9 mouse cellular contexts compared by ENCODE assay signal in the genomic region with DNA sequence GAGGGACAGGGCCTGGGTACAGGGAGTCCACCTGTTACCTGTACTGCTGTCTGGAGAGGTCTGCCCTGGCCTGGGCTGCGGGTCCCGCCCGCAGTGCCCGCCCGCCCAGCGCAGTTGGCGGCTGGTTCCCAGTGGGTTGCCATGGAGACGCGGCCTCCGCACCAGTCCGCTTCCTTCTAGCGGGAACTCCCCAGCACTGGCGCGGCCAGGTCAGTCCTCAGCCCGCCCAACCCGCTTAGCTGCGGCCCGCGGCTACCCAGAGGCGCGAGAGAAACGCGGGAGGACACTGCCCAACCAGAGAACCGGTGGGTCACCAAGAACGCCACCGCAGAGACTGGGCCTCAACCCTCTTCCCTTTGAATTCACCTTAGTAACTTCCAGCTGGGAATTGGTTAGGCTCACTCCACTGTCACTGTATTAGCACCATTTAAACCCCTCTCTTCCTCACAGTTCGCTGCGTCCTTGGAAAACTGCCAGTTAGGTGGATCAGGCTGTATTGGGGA. TPM values are rescaled to one million over a fixed set of nuclear protein-coding genes. Genes with fewer than 3 reads are reported as not detected.
A peak's percentile ranks its signal among the peaks of the same experiment; 100 is the strongest.
DNase-seq lines count a peak whose midpoint lies in the region; ATAC-seq and TF ChIP-seq lines count a peak whose summit lies in the region.
"Had no signal": no experiment of that assay in that cellular context is flagged by ENCODE, and none has a peak within 500 bp of the region (broad histone marks: within the 10 kb centered on the region; RNA-seq: fewer than 3 reads in every experiment).

A gene (minus strand): TSS at position 149 of the 503 bp plus-strand sequence.

- TF ChIP-seq EP300 in stomach, postnatal 0 days (optimal IDR thresholded peaks at IDR 0.05): no peak

- H3K4me3 ChIP-seq in ES-E14 (ENCODE audit: insufficient read depth in 1 of 2, low read depth in 1 of 2, low read length in 2 of 2, poor library complexity in 1 of 2, severe bottlenecking in 1 of 2): peak within 1 kb of the TSS; percentile 29 to 42; a peak in 2 of 4 replicates
- peak within 1 kb of the TSS; percentile 18; the same call in 1 of the 2 replicates for H3K4me3 ChIP-seq in intestine, postnatal 0 days (ENCODE audit: low read depth, low read length)
- H3K4me3 ChIP-seq in limb, embryonic 11.5 days (ENCODE audit: low read depth, low read length): peak within 1 kb of the TSS; percentile 16
- peak within 1 kb of the TSS; percentile 39 for H3K4me3 ChIP-seq in midbrain, embryonic 12.5 days
- 0 out of 2 replicates have a peak within 1 kb of the TSS, but pooled peaks have one; percentile 13 for H3K4me3 ChIP-seq in stomach, postnatal 0 days (ENCODE audit: low read depth, low read length)

- DNase-seq in ES-E14 (ENCODE audit: low read depth, low spot score): peak; percentile 24
- DNase-seq in adrenal gland, postnatal 10 days: peak; percentile 62
- peak; percentile 40 for DNase-seq in gastrocnemius, postnatal 14 days
- peak; percentile 67 for DNase-seq in limb, embryonic 11.5 days (ENCODE audit: low spot score)
- peak; percentile 52 for DNase-seq in stomach, postnatal 0 days (ENCODE audit: low spot score)
- no peak for DNase-seq in thymus, postnatal 14 days

- H3K9me3 ChIP-seq in ES-E14 (ENCODE audit: control insufficient read depth, insufficient read depth, low read depth, low read length): no peaks in the 10 kb centered on the region
- H3K9me3 ChIP-seq in intestine, postnatal 0 days (ENCODE audit: control insufficient read depth): no peaks in the 10 kb centered on the region
- H3K9me3 ChIP-seq in limb, embryonic 11.5 days (ENCODE audit: control insufficient read depth, low read length): no peaks in the 10 kb centered on the region
- no peaks in the 10 kb centered on the region for H3K9me3 ChIP-seq in midbrain, embryonic 12.5 days
- H3K9me3 ChIP-seq in stomach, postnatal 0 days (ENCODE audit: control insufficient read depth, low read length): no peaks in the 10 kb centered on the region

- H3K27ac ChIP-seq in ES-E14 (ENCODE audit: insufficient read depth, low read depth, low read length, poor library complexity, severe bottlenecking): no peak within 1 kb of the TSS
- H3K27ac ChIP-seq in intestine, postnatal 0 days (ENCODE audit: low read depth, low read length): no peak within 1 kb of the TSS
- no peak within 1 kb of the TSS for H3K27ac ChIP-seq in limb, embryonic 11.5 days (replicated peaks; ENCODE audit: low read depth, low read length)
- H3K27ac ChIP-seq in midbrain, embryonic 12.5 days (replicated peaks): no peak within 1 kb of the TSS
- H3K27ac ChIP-seq in stomach, postnatal 0 days (replicated peaks): no peak within 1 kb of the TSS

- no peak; the same call in 1 of the 2 replicates for ATAC-seq in intestine, postnatal 0 days
- peak; percentile 76 for ATAC-seq in limb, embryonic 11.5 days (ENCODE audit: insufficient number of reproducible peaks, low FRiP score, low TSS enrichment, low read depth)
- peak; percentile 93 for ATAC-seq in midbrain, embryonic 12.5 days (ENCODE audit: low FRiP score, low read depth)
- ATAC-seq in stomach, postnatal 0 days (ENCODE audit: low FRiP score, low TSS enrichment): peak; percentile 60; the same call in 1 of the 2 replicates

- no peaks in the 10 kb centered on the region for H3K27me3 ChIP-seq in intestine, postnatal 0 days (replicated peaks; ENCODE audit: control insufficient read depth, insufficient read depth, low read length)
- no peaks in the 10 kb centered on the region for H3K27me3 ChIP-seq in limb, embryonic 11.5 days (ENCODE audit: control insufficient read depth, insufficient read depth, low read length)
- peaks cover 13% of the 10 kb centered on the region for H3K27me3 ChIP-seq in midbrain, embryonic 12.5 days
- H3K27me3 ChIP-seq in stomach, postnatal 0 days (ENCODE audit: control insufficient read depth, insufficient read depth, low read length): no peaks in the 10 kb centered on the region

- intact Hi-C loops in gastrocnemius, postnatal 14 days (cut with DNase I; ENCODE audit: low total_unique reads): no loop called here

- in situ Hi-C loops in ES-E14 (cut with MboI; ENCODE audit: low sequenced_read_pairs in 2 of 2, unreplicated experiment in 2 of 2): no loop called here

- H3K4me2 ChIP-seq in intestine, postnatal 0 days (replicated peaks; ENCODE audit: low read depth): peak within 1 kb of the TSS; percentile 54
- peak within 1 kb of the TSS; percentile 70 for H3K4me2 ChIP-seq in limb, embryonic 11.5 days (ENCODE audit: low read depth, severe bottlenecking)
- peak within 1 kb of the TSS; percentile 65 for H3K4me2 ChIP-seq in midbrain, embryonic 12.5 days (replicated peaks)
- H3K4me2 ChIP-seq in stomach, postnatal 0 days (replicated peaks; ENCODE audit: low read depth): peak within 1 kb of the TSS; percentile 49

- no peak for TF ChIP-seq CTCF in intestine, postnatal 0 days (IDR thresholded peaks at IDR 0.05; ENCODE audit: low read depth)
- TF ChIP-seq CTCF in stomach, postnatal 0 days (IDR thresholded peaks at IDR 0.05; ENCODE audit: low read depth): no peak

- WGBS in intestine, postnatal 0 days: 3% methylated on average over 28 of the region's 28 CpGs
- WGBS in limb, embryonic 11.5 days: under 1% methylated on average over 28 of the region's 28 CpGs
- under 1% methylated on average over 23 of the region's 28 CpGs for WGBS in midbrain, embryonic 12.5 days
- under 1% methylated on average over 23 of the region's 28 CpGs for WGBS in stomach, postnatal 0 days

- H3K9ac ChIP-seq in ES-E14 (ENCODE audit: insufficient read depth, low read depth, low read length, poor library complexity, severe bottlenecking): peak within 1 kb of the TSS; percentile 21; the same call in 1 of the 2 replicates
- H3K9ac ChIP-seq in intestine, postnatal 0 days (ENCODE audit: low read depth, low read length): no peak within 1 kb of the TSS
- H3K9ac ChIP-seq in limb, embryonic 11.5 days (ENCODE audit: low read length): peak within 1 kb of the TSS; percentile 49; the same call in 1 of the 2 replicates
- H3K9ac ChIP-seq in midbrain, embryonic 12.5 days (replicated peaks): 0 out of 2 replicates have a peak within 1 kb of the TSS, but pooled peaks have one; percentile 3
- peak within 1 kb of the TSS; percentile 13; the same call in 1 of the 2 replicates for H3K9ac ChIP-seq in stomach, postnatal 0 days (ENCODE audit: low read length)

- no peaks in the 10 kb centered on the region for H3K36me3 ChIP-seq in ES-E14 (ENCODE audit: control insufficient read depth, insufficient read depth, low read length, poor library complexity, severe bottlenecking)
- H3K36me3 ChIP-seq in intestine, postnatal 0 days (ENCODE audit: control insufficient read depth, insufficient read depth): no peaks in the 10 kb centered on the region
- H3K36me3 ChIP-seq in limb, embryonic 11.5 days (ENCODE audit: control insufficient read depth, insufficient read depth, low read length): no peaks in the 10 kb centered on the region
- H3K36me3 ChIP-seq in midbrain, embryonic 12.5 days: no peaks in the 10 kb centered on the region
- H3K36me3 ChIP-seq in stomach, postnatal 0 days (ENCODE audit: control insufficient read depth, insufficient read depth, low read length): no peaks in the 10 kb centered on the region

- H3K4me1 ChIP-seq in ES-E14 (ENCODE audit: control insufficient read depth in 2 of 2, insufficient read depth in 2 of 2, low read length in 2 of 2, poor library complexity in 1 of 2): no peaks in the 10 kb centered on the region
- H3K4me1 ChIP-seq in intestine, postnatal 0 days (replicated peaks; ENCODE audit: control insufficient read depth, insufficient read depth, low read length): no peaks in the 10 kb centered on the region
- 0 out of 2 replicates have a peak, but pooled peaks cover 2% of the 10 kb centered on the region for H3K4me1 ChIP-seq in limb, embryonic 11.5 days (ENCODE audit: control insufficient read depth, insufficient read depth, low read length)
- H3K4me1 ChIP-seq in midbrain, embryonic 12.5 days: peaks cover 8% of the 10 kb centered on the region
- H3K4me1 ChIP-seq in stomach, postnatal 0 days (replicated peaks; ENCODE audit: control insufficient read depth, insufficient read depth): no peaks in the 10 kb centered on the region

TF ChIP-seq in ES-E14, 5 proteins besides CTCF, POLR2A, EP300 and RAD21:
- TF ChIP-seq MAFK (IDR thresholded peaks at IDR 0.05; ENCODE audit: insufficient read depth, low read depth, low read length): no peak
- no peak for TF ChIP-seq ZNF384 (IDR thresholded peaks at IDR 0.05; ENCODE audit: low read depth, low read length)
- TF ChIP-seq ZC3H11A (IDR thresholded peaks at IDR 0.05; ENCODE audit: borderline replicate concordance, low read depth, low read length): no peak

RNA-seq across cellular contexts. Expression of the gene that starts here (rescaled TPM):
- total RNA-seq in ES-E14 (2012; rRNA removed): 0.31 and 0.37 TPM in 2 replicates
- under 1 TPM; 0.33 to 0.36 TPM for total RNA-seq in adrenal gland, postnatal 10 days (2021)
- total RNA-seq in gastrocnemius, postnatal 14 days (2021): under 1 TPM; 0.09 to 0.10 TPM
- polyA plus RNA-seq in intestine, postnatal 0 days (2015; fragmentation: Nextera tagmentation; extraction: Ambion mirVana): 0.08 and 0.14 TPM in 2 replicates
- 0.21 TPM in 1 of 2 replicates, not detected in the other for polyA plus RNA-seq in limb, embryonic 11.5 days (2014; fragmentation: Nextera tagmentation; extraction: Ambion mirVana)
- 0.59 and 1.1 TPM in 2 replicates for polyA plus RNA-seq in midbrain, embryonic 12.5 days (2016; fragmentation: Nextera tagmentation; extraction: Ambion mirVana)
- polyA plus RNA-seq in stomach, postnatal 0 days (2015; fragmentation: Nextera tagmentation; extraction: Ambion mirVana): 0.05 and 0.11 TPM in 2 replicates
- total RNA-seq: neutrophil, adult 5-6 weeks had no signal

Comparison
In these comparisons a context has a peak if more than half of its experiments do, and no peak if none do; other contexts are left out.
1. Peak in DNase-seq, H3K4me3 ChIP-seq and H3K9ac ChIP-seq in ES-E14; RNA of the gene not detected or under 1 TPM.
2. Peak in DNase-seq in adrenal gland, postnatal 10 days; RNA of the gene not detected or under 1 TPM.
3. Peak in DNase-seq in gastrocnemius, postnatal 14 days; RNA of the gene not detected or under 1 TPM.
4. Peak in DNase-seq, ATAC-seq, H3K4me3 ChIP-seq, H3K9ac ChIP-seq and H3K4me2 ChIP-seq in limb, embryonic 11.5 days; RNA of the gene not detected or under 1 TPM.
5. Peak in DNase-seq, ATAC-seq, H3K4me3 ChIP-seq, H3K9ac ChIP-seq and H3K4me2 ChIP-seq in stomach, postnatal 0 days; RNA of the gene not detected or under 1 TPM.